Mouse (Mus musculus) CH12F3 (cell line): Measurements from ENCODE around the gene Kcns3.

Experiments used
- in situ Hi-C: fragments of 300-500 bp; cut with MboI; formaldehyde crosslinking; loops from 2 replicates; pipeline ENCODE4 v1.14.3; 2020; ENCODE audit warnings: low sequenced_read_pairs

Kcns3 gene

GRCm38 (mm10) chr12:11151015-11151414, at the start of gene Kcns3:
Gene Kcns3 (minus strand): TSS chr12:11151056.
- in situ Hi-C loops = no loop called here

GRCm38 (mm10) chr12:11198551-11198950, 47.7 kb upstream of the Kcns3 start:
- in situ Hi-C loops = loop anchor here (10.0 kb wide), 1 partner anchor 136 kb away; no protein-coding TSS in a partner anchor

- in situ Hi-C loops = loop anchor here (10.0 kb wide), 1 partner anchor 137 kb away; no protein-coding TSS in a partner anchor
Measured at GRCm38 (mm10) chr12:11198026-11198425, 47.2 kb upstream of the Kcns3 start.

GRCm38 (mm10) chr12:11196830-11197229, 46.0 kb upstream of the Kcns3 start:
- in situ Hi-C loops = loop anchor here (10.0 kb wide), 1 partner anchor 138 kb away; no protein-coding TSS in a partner anchor

GRCm38 (mm10) chr12:11196142-11196597, 45.3 kb upstream of the Kcns3 start:
- in situ Hi-C loops = loop anchor here (10.0 kb wide), 1 partner anchor 139 kb away; no protein-coding TSS in a partner anchor

- in situ Hi-C loops = loop anchor here (10.0 kb wide), 1 partner anchor 140 kb away; no protein-coding TSS in a partner anchor
Measured at GRCm38 (mm10) chr12:11195031-11195430, 44.2 kb upstream of the Kcns3 start.

DNA sequence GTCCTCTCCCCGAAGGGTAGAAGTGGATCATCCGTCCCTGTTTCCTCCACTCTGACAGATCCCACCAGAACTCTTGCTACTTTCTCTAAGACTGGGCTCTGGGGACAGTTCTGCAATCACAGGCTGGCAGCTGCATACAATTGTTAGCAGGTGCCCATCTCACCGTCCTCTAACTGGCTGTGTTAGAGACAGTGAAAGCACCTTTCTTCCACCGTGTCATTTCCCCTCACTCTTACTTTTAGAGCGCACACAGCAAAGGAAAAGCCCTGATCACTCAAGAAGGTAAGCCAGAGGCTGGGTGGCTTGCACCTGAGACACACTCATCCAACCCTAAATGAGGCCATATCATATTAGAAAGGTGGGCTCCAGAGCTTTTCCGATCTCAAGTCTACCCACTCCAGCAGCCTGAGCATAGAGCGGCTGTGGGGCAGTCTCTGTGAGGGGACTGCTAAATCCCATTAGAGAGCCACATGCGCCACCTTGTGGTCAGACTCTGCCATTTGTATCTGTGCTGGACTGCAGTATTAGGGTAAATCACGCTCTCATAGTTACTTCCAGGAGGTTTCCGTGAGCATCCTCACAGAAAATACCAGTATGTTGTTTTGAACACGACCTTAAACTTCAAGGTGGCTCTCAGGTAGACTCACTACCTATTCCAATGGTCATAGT, 27.8 kb upstream of the Kcns3 start:
- in situ Hi-C loops = loop anchor here (10.0 kb wide), 1 partner anchor 584 kb away; no protein-coding TSS in a partner anchor

GRCm38 (mm10) chr12:11177408-11178394, 26.8 kb upstream of the Kcns3 start:
- in situ Hi-C loops = loop anchor here (10.0 kb wide), 1 partner anchor 583 kb away; no protein-coding TSS in a partner anchor

- in situ Hi-C loops = no loop called here
Measured at GRCm38 (mm10) chr12:11158670-11159069, 7.8 kb upstream of the Kcns3 start.

DNA sequence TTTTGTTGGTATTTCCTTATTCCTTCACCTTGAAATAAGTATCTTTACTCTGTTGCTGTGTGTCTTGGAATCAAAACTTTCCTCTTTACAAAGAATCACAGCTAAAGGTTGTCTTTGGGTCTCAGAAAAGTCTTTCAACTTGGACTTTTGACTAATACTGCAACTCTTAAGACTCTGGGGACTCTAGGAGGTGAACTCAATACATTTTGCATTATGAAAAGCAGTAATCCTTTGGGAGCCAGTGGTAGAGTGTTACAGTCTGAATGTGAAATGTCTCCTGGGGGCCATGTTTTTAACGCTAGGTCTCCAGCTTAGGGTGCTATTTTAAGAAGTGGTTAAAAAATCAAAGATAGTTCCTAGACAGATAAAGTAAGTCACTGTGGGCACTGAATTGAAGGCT, 4.3 kb upstream of the Kcns3 start:
- in situ Hi-C loops = no loop called here

DNA sequence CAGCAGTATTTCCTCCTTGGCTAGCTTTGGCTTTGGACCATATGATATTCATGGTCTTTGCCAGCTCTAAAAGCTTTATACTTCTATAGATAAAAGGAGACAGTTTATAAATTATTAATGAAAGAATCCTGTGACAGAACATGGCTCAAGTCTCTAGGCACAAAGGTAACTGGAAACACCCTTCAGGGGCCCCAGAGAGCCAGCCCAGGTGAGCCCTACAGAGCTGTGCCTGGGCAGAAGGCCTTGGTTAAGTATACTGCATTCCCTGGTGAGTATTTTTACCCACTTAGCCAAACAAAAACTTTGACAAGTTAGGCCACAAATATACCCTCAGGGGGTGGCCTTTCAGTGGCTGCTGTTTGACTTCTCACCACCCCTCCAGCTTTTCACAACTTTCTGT, 2.7 kb upstream of the Kcns3 start:
- in situ Hi-C loops = no loop called here

DNA sequence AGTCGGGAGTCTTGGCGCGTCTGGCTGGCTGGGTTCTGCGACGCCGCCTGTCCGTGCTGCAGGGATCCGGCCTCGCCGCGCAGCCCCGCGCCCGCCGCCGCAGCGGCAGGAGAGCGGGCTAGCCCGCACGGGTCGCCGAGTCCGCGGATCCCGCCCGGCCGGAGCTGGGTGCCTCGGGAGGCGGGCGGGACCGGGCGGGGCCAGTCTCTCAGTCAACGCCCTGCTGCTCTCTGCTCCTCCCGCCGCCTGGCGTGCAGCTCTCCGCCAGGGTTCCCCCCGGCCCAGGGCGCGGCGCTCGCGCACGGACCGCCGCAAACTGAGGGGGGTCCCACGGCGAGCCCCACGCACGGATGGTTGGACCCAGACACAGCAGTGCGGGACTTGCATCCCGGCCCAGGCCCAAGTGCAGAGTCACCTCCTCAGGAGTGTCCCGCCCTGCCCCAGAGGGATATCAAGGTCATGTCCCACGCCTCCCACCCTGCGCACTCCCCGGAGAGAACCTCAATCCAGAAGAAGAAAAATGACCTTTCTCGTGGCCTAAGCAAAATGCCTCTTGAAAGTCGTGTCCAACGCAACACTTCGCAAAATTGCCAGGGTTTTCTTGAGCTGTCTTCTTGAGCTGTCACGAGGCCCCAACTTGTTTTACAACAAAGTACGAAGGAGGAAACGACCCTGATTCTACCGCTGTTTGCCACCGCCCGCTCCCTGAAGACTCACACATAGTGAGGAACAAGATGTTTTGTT, 492 bp downstream of the Kcns3 start:
- in situ Hi-C loops = no loop called here

DNA sequence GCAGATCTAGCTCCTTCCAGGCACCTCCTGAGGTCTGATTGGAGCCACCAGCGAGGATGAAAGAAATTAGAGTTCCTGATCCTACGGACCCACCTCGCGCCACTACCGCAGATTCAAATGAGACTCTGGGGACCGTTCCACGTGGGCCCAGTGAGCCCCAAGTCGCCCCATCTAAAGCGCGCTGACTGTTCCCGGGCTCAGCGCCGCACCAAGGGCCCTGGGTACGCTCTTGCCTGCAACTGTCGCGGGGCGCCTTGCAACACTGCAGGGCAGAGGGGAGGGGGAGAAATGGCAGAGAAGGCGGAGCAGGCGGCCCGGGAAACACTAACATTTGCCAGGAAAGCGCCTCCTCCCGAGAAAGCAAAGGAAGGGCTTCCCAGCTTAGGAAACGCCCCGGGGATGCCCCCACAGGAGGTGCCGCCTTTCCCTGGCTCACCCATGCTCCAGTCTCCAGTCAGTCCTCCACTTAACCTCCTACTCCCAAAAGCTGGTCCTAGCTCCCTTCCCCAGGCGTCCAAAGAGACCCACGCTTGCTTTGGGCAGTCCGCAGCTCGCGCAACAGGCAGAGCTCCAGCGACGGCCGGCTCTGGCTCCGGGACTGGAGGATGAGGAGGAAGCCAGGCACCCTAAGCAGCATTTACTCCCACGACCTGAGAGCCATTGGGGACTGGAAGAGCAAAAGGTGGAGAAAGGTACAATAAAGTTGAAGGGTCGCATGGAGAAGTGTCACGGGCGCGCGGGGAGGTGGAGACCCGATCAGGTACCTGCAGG, 1.2 kb downstream of the Kcns3 start:
- in situ Hi-C loops = no loop called here

GRCm38 (mm10) chr12:11149121-11149420, 1.8 kb downstream of the Kcns3 start:
- in situ Hi-C loops = no loop called here

DNA sequence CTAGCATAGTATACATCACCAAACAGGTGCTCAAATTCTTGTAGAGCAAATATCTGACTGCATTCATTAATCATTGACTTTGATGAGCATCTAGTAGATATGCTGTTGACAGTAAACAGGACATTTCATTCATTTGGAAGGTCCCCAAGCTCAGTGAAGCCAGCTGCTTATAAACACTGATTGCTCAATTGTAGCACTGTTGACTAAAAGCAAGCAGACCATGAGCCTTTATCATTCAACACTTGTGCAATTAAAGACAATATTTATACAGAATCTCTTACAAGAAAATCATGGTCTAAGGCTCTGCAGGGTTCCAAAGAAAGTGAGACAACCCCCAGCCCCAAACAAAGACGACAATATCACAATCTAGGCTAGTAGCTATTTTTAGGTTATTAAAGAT, 6.0 kb downstream of the Kcns3 start:
- in situ Hi-C loops = no loop called here

DNA sequence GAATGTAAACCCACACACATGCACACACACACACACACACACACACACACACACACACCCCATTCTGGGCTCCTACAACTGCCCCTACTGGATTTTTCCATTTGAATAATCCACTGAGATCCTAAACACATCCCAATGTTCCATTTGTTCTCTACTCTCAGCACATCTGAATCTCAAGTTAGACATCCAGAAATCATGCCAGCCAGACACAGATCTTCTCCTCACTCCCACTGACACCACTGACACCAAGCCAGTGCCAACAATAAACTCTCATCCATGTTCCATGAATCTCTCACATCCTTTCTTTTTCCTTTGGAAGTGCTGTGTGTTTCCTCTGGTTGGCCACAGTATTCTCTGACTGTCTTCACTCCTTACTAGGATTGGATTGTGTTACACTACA, 18.4 kb downstream of the Kcns3 start:
- in situ Hi-C loops = no loop called here

GRCm38 (mm10) chr12:11129188-11129587, 21.7 kb downstream of the Kcns3 start:
- in situ Hi-C loops = no loop called here

- in situ Hi-C loops = no loop called here
Measured at GRCm38 (mm10) chr12:11126186-11126759, 24.6 kb downstream of the Kcns3 start.

DNA sequence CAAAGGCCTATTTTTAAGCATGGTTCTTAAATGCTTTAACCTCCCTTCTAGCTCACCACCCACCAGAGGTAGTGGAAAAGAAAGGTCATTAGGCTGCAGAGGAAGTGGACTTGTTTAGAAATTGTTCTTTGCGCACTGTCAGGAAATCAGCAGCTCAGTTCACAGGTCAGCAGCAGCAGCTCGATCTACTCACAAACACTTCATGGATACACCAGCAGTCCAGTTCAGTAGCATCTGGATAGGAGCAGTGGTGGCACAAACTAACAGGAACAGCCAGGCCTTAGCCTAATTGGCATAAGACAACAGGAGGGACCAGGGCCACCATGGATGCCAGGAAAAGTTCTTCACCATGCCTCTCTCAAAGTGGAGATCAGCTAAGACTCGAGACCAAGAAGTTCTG, 49.3 kb downstream of the Kcns3 start:
- in situ Hi-C loops = no loop called here
